Mouse (Mus musculus): ENCODE results near the gene Rabep2.
"Not testable (repeated sequence)": the region's sequence is repeated elsewhere in the genome, so short reads cannot be mapped to it uniquely, and the experiment has no call there.

Gene Rabep2
- long read RNA-seq, experiment 1, partial matches to known transcripts, result 4 of 8 reads
- long read RNA-seq, experiment 1, other reads (novel, unspliced or antisense), result 2 of 8 reads
- long read RNA-seq, experiment 2, partial matches to known transcripts, result 8 of 18 reads
- long read RNA-seq, experiment 2, other reads (novel, unspliced or antisense), result 8 of 18 reads

DNA sequence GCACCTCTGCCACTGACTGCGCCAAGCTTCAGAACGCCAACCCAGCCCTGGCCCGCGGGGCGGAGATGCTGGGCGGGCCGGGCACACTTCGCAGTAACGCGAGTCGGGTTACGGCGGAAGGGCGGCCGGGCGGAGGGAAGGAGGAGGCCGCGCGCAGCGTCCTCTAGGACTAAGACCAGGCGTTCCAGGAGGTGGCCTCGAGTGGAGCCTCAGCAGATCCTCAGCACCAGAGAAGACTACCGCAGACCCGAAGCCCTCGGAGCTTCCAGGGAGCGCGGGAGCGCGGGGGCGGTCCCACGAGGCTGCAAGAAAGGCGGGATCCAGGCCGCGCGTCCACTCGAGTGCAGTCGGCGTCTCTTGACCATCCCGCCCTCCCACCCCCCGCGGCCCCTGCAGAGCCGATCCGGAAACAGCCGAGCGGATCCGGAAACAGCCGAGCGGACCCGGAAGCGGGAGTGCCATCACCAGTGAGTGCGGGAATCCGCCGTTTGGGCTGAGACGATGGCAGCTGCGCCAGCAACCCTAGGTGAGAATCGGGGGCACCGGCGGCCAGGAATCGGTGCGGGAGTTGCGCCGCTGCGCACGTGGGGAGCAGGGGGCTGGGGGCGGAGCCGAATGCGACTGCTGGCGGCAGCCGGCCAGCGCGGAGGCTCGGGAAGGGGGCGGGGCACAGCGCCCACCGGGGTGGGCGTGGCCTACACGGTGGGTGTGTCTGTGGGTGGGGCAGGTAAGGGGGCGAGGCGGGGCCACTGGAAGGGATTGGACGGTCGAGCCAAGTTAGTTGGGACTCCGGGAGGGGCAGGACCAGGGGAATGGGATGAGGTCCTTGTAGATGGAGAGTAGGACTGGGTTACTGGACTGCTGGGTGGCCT lies at the start of gene Rabep2:
TSS of gene Rabep2 (plus strand) at position 129 of the 872 bp plus-strand sequence.
- intact Hi-C loops (cut with DNase I), result no loop called here

GRCm38 (mm10) chr7:126383565-126383964 lies 45.0 kb upstream of the Rabep2 start:
- intact Hi-C loops (cut with DNase I), result no loop called here

DNA sequence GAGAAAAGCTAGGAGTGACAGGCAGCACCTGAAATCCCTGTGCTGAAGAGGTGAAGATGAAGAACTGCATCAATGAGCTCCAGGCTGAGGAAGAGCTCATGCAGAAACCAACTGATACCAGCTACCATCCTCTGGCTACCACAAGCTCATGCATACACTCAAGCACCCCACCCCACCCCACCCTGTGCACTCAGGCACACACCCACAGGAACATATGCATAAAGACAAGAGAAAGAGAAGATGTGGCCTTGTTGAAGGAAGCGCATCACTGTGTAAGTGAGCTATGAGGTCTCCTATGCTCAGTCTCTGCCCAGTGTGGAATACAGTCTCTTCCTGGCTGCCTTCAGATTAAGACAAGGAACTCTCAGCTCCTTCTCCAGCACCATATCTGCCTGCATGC lies 40.4 kb upstream of the Rabep2 start:
- intact Hi-C loops (cut with DNase I), result no loop called here

DNA sequence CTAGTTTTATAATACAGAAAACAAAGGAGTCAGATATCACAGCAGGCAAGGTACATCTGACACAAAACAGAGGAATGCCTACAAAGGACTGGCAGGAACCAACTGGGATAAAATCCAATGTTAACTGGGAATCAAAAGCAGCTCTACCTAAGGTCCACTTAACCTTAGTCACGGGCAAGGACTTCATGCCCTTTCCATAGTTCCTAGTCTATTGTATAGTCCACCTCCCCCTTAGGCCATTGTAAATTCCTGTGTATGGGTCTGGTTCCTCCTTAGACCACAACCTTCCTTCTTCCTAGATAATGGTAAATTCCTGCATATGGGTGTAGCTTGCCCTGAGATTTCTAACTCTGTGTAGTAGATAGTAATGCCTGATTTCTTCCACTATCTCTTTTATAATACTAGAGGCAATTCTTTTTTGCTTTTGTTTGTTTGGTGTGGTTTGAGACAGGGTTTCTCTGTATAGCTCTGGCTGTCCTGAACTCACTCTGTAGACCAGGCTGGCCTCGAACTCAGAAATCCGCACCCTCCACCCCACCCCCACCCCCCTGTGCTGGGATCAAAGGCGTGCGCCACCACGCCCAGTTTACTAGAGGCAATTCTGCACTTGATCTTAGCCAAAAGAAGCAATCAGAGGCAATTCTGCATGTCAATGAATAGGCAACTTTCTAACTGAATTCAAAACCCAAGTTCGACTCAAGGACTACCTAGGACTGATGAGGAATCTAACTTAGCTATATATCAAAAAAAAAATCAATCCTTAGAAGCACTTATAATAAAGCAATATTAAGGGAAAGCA lies 36.3 kb upstream of the Rabep2 start:
- intact Hi-C loops (cut with DNase I), result not testable (repeated sequence)

DNA sequence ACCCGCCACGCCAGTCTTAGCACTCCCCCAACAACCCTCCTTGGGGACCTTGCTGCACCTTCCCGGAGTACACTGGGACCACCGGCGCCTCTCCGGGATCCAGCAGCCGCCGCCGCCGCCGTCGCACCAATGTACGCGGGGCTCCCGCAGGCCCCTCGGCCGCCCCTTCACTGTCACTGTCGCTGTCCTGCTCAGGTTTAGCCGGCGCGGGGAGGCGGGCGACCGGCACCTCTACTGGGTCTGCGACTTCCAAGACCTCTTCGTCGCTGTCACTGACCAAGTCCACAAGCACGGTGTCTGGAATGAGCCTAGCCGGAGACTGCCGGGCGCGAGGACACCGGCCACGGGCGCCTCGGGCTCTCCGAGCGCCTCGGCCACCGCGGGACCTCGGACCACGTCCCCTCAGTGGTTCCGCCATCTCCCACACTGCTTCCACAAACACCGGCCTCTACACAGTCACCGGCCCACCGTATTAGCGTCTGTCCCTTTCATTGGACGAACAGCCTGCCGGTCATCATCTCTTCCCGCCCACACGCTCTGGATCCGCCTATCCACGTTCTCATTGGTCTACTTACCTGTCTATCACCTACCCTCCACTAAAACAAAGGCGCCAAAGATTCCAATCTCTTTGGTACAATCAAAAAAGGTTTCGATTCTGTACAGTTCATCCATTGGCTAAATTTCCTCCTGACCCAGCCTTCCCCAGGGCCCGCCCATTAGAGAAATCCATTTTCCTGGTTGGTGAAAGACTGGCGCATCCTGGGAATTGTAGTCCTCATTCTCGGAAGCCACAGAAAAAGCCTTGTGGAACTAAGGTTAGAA lies 32.0 kb upstream of the Rabep2 start, which contains the start of gene Nfatc2ip:
TSS of gene Nfatc2ip (minus strand) at position 440 of the 822 bp plus-strand sequence.
- intact Hi-C loops (cut with DNase I), result loop anchor here (5.0 kb wide), 2 partner anchors 36 to 86 kb away; no protein-coding TSS in a partner anchor

- intact Hi-C loops (cut with DNase I), result loop anchor here (5.0 kb wide), 2 partner anchors 35 to 85 kb away; no protein-coding TSS in a partner anchor
Observed at GRCm38 (mm10) chr7:126397221-126397620, 31.3 kb upstream of the Rabep2 start.

DNA sequence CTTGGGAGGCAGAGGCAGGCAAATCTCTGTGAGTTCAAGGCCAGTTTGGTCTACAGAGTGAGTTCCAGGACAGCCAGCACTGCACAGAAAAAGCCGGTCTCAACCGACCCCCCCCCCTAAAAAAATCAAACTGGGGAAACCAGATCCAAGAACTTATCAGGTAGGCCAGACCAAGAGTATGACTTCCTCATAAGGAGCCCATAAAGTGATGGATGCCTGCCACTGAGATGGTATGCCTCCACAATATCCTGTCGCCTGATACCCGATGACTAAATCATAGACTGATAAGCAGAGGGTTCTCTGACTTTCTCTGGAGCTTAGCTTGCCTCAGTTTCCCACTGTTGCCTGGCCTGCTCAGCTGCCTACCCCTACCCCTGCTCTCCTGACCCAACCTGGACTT lies 30.7 kb upstream of the Rabep2 start:
- intact Hi-C loops (cut with DNase I), result loop anchor here (2.0 to 5.0 kb wide), 3 partner anchors 34 to 131 kb away; no protein-coding TSS in a partner anchor

GRCm38 (mm10) chr7:126399548-126399947 lies 29.0 kb upstream of the Rabep2 start:
- intact Hi-C loops (cut with DNase I), result loop anchor here (2.0 to 5.0 kb wide), 3 partner anchors 33 to 129 kb away; no protein-coding TSS in a partner anchor

DNA sequence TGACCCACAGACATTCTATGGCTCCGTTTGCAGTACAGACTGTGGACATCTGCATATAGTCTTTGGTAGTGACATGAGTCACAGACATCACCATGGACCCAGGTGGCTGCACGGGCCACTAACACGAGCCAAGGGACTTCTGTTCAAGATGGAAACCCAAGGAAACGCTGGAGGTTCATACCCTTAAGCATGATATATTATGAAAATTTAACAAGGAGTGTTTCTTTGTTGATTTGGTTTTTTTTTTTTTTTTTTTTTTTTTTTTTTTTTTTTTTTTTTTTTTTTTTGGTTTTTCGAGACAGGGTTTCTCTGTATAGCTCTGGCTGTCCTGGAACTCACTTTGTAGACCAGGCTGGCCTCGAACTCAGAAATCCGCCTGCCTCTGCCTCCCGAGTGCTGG lies 26.0 kb upstream of the Rabep2 start:
- intact Hi-C loops (cut with DNase I), result not testable (repeated sequence)

DNA sequence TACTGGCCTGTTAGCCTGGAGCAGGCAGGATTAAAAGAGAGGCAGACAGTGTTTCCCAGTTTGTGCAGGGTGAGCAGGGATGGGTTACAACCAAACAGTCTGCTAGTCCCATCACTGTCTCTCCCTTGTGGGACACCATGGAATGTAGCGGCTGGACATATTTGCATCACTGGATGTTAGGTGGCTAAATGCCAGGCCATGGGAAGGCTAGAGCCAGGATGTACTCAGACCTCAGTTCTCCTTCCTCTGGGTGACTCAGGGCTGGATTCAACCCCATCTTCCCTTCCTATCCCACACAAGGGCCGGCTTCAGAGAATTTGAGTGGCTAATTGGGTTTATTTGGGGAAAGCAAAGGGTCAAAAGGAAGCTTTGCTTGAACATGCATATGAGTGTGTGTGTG lies 19.9 kb upstream of the Rabep2 start:
- intact Hi-C loops (cut with DNase I), result no loop called here

GRCm38 (mm10) chr7:126411061-126411460 lies 17.5 kb upstream of the Rabep2 start:
- intact Hi-C loops (cut with DNase I), result no loop called here

- intact Hi-C loops (cut with DNase I), result no loop called here
Observed at GRCm38 (mm10) chr7:126414725-126415124, 13.8 kb upstream of the Rabep2 start, which contains the start of gene Cd19. Gene Cd19, minus strand, starts transcription at chr7:126414889.

- intact Hi-C loops (cut with DNase I), result no loop called here
Observed at GRCm38 (mm10) chr7:126416615-126417014, 11.9 kb upstream of the Rabep2 start.

DNA sequence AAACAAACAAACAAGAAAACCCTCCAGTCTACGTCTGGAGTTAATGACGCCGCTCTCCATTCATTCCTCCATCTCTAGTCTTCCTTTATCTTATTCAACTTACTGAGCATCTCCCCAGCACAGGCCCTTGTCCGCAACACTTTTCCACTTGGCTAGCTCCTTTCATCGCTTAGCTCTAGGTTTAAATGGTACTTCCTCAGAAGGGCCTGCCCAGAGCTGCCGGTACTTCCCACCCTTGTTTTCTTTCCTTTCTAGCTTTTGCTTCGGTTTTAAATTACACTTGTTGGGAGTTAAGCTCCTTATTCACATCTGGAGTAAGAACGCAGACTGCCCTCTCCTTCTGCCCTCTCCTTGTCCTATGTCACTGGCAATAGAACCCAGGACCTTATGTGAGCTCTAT lies 11.5 kb upstream of the Rabep2 start:
- intact Hi-C loops (cut with DNase I), result no loop called here

- intact Hi-C loops (cut with DNase I), result no loop called here
Observed at GRCm38 (mm10) chr7:126417606-126418005, 11.0 kb upstream of the Rabep2 start.

DNA sequence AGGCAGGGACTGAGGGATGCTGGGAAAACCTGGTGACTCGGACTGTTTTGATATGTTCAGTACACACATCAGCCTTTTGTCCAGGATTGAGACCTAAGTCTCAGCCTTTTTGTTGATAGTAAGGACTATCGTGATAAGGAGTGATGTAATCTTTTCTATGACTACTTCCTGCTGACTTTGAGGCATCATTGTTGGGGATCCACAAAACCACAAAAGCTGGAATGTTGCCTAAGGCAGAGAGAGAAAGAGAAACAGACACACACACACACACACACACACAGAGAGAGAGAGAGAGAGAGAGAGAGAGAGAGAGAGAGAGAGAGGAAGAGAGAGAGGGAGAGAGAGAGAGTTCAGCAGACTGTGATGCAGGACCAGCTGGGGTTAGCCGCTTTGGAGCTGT lies 10.1 kb upstream of the Rabep2 start:
- intact Hi-C loops (cut with DNase I), result no loop called here

- intact Hi-C loops (cut with DNase I), result no loop called here
Observed at GRCm38 (mm10) chr7:126421756-126422155, 6.8 kb upstream of the Rabep2 start.

DNA sequence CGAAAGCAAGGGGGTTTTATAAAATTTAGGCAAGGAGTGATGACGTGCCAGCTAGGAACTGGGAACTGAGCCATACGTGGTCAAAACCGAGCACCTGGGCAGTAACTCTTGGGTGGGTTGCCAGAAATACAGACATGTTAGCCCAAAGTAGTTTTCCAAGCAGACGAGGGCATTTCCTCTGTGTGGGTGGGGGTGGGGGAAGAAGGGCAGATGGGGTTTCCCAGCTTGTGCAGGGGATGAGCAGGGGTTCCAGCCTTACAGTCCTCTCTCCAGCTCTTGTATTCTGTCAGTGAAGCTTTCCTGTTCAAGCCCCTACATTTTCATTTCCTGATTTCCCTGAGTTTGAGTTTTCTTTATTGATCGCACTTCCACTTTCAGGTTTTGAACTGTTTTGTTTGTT lies 4.4 kb upstream of the Rabep2 start:
- intact Hi-C loops (cut with DNase I), result no loop called here

- intact Hi-C loops (cut with DNase I), result no loop called here
Observed at GRCm38 (mm10) chr7:126427323-126427860, 1.2 kb upstream of the Rabep2 start.

- intact Hi-C loops (cut with DNase I), result no loop called here
Observed at GRCm38 (mm10) chr7:126428154-126428553, 405 bp upstream of the Rabep2 start.

Data from adrenal gland (tissue).